Mouse (Mus musculus): Measurements from ENCODE around the gene Saa2. TPM values are rescaled to one million over a fixed set of nuclear protein-coding genes. Genes with fewer than 3 reads are reported as not detected.
A peak's percentile ranks its signal among the peaks of the same experiment; 100 is the strongest.

Saa2 gene
- polyA plus RNA-seq, 1 experiment: not detected

DNA sequence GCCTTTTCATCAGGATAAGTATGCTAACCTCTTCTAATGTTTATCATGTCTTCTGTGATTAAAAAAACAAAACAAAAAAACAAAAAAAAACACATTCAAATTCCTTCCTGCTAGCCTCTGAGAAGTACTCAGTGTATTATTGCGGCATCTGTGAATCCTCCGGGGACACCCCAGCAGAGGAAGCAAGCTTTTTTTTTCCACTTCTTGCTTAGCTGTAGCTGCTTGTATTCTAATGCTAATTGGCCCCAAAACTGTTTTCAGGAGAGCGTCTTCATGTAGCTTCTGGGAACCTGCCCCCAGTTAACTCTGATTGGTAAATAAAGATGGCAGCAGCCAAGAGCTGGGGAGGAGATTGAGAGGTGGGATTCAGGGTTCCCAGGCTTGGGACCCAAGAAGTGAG, 3.1 kb upstream of the Saa2 start:
- no peak for TF ChIP-seq POLR2A (IDR thresholded peaks at IDR 0.05; ENCODE audit: extremely low read depth, insufficient read depth, low read length)
- Histone ChIP-seq H3K4me3 (ENCODE audit: insufficient read depth, low read length) (no peak overlapping the region), H3K27ac (ENCODE audit: insufficient read depth, low read length) (no peak overlapping the region), H3K4me1 (ENCODE audit: control insufficient read depth, insufficient read depth, low read length) (no peaks in the 10 kb centered on the region)

DNA sequence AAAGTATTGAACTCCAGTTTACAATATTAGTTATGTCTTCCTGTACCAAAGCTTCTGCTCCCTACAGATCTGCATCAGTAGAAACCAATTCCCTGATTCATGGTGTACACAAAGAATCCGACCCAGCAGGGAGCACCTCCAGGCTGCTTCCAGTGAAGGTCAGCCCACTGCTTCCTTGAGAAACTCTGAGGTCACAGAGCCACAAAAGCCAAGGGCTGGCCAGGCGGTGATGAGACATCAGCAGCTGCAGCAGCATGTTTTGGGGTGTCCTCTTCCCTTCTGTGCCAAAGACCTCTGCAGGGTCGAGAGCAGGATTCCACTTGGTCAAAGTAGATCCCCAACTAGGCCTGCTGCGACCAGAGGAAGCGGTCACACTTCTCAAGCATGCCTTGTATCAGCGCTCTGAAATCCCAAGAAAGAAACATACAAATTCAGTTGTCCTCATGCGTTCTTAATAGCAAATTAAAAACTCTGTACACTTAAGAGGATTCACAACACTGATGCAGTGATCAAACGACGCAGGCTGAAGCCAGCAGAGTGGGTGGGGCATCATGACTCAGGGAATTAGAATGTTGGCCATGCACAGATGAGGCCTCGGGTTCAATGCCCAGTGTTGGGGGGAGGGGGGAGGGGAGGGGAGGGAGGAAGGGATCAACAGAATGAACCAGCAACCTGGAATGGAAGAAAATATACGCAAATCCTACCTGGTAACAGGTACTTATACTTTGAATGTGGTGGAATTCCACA, 9.6 kb downstream of the Saa2 start:
- no peak for TF ChIP-seq CTCF (IDR thresholded peaks at IDR 0.05; ENCODE audit: extremely low read depth, insufficient read depth, low read length)
- no peak for TF ChIP-seq POLR2A (IDR thresholded peaks at IDR 0.05; ENCODE audit: extremely low read depth, insufficient read depth, low read length)
- Histone ChIP-seq H3K4me3 (ENCODE audit: insufficient read depth, low read length) (no peak overlapping the region), H3K4me1 (ENCODE audit: control insufficient read depth, insufficient read depth, low read length) (no peaks in the 10 kb centered on the region), H3K27ac (ENCODE audit: insufficient read depth, low read length) (no peak overlapping the region)

DNA sequence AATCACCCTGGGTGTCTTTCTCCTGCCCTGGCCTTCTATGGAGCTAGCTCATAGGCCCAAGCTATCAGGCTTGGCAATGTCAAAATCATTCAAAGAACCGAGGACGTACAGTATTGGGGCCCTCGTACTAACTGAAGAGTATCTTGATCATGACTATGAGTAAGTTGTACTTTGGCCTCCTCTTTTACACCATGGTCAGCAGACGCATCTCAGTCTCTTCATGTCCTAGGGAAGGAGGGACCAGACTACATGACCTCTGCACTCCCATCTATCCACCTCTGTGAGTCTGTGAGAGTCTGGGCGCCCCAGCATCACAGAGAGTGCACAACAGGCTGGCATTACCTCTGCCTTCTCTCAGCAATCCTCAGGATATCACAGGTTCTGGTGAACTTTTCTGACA, 11.0 kb downstream of the Saa2 start:
- Histone ChIP-seq H3K4me1 (ENCODE audit: control insufficient read depth, insufficient read depth, low read length) (no peaks in the 10 kb centered on the region), H3K4me3 (ENCODE audit: insufficient read depth, low read length) (no peak overlapping the region), H3K27ac (ENCODE audit: insufficient read depth, low read length) (no peak overlapping the region)
- no peak for TF ChIP-seq CTCF (IDR thresholded peaks at IDR 0.05; ENCODE audit: extremely low read depth, insufficient read depth, low read length)
- TF ChIP-seq POLR2A (IDR thresholded peaks at IDR 0.05; ENCODE audit: extremely low read depth, insufficient read depth, low read length): no peak

DNA sequence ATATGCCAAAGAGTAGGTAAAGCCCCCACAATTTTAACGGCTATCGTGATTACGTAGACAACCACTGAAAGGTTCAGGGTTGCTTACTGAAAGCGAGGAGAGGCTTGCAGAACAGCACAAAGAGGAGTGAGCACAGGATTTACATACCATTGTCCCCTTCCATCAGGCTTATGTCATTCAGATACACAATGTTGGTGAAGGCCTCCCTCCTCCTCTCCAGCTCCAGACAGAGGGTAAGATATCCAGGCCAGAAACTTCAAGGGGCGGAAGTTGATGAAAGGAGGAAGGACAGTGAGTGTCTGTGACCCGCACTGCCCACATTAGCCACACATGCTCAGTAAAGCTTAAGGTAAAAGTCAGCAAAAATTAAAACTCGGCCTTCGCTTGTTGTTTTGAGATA, 13.1 kb downstream of the Saa2 start:
- Histone ChIP-seq H3K4me1 (ENCODE audit: control insufficient read depth, insufficient read depth, low read length) (no peaks in the 10 kb centered on the region), H3K4me3 (ENCODE audit: insufficient read depth, low read length) (no peak overlapping the region), H3K27ac (ENCODE audit: insufficient read depth, low read length) (no peak overlapping the region)
- no peak for TF ChIP-seq POLR2A (IDR thresholded peaks at IDR 0.05; ENCODE audit: extremely low read depth, insufficient read depth, low read length)
- no peak for TF ChIP-seq CTCF (IDR thresholded peaks at IDR 0.05; ENCODE audit: extremely low read depth, insufficient read depth, low read length)

DNA sequence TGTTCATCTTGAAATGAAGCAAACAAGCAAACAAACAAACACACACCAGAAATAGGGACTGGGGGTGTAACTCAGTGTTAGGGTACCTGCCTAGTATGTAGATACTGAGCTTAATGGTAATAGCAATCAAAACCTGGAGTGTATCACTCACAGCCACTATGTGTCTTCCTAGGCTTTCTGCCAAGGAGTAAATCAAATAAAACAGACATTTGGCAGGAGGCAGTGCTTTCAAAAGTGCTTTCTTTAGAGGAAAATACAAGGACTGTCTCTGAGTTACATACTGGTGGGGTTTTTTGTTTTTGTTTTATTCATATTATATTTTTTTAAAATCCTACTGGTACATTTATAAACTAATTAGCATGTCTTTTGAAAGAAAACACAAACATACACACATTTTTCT, 15.8 kb downstream of the Saa2 start:
- Histone ChIP-seq H3K27ac (ENCODE audit: insufficient read depth, low read length) (no peak overlapping the region), H3K4me3 (ENCODE audit: insufficient read depth, low read length) (no peak overlapping the region), H3K4me1 (ENCODE audit: control insufficient read depth, insufficient read depth, low read length) (no peaks in the 10 kb centered on the region)
- no peak for TF ChIP-seq CTCF (IDR thresholded peaks at IDR 0.05; ENCODE audit: extremely low read depth, insufficient read depth, low read length)

DNA sequence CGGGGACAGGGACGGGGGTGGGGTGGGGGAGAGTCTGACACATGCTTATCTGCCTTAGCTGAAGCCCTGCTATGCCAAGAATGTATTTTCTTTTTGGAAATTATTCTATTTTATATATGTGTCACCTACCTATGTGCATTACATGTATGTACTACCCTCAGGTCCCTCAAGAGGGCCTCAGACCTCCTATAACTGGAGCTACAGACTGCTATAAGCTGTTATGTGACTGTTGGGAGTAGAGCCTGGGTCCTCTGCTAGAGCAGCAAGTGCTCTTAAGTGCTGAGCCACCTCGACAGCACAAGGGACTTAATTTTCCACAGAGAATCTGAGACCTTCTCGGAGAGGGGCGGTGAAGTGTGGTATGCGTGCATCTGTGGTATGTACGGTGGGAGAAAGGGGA, 16.9 kb downstream of the Saa2 start:
- Histone ChIP-seq H3K4me3 (ENCODE audit: insufficient read depth, low read length) (no peak overlapping the region), H3K4me1 (ENCODE audit: control insufficient read depth, insufficient read depth, low read length) (no peaks in the 10 kb centered on the region), H3K27ac (ENCODE audit: insufficient read depth, low read length) (no peak overlapping the region)
- TF ChIP-seq CTCF (IDR thresholded peaks at IDR 0.05; ENCODE audit: extremely low read depth, insufficient read depth, low read length): no peak
- TF ChIP-seq POLR2A (IDR thresholded peaks at IDR 0.05; ENCODE audit: extremely low read depth, insufficient read depth, low read length): no peak

DNA sequence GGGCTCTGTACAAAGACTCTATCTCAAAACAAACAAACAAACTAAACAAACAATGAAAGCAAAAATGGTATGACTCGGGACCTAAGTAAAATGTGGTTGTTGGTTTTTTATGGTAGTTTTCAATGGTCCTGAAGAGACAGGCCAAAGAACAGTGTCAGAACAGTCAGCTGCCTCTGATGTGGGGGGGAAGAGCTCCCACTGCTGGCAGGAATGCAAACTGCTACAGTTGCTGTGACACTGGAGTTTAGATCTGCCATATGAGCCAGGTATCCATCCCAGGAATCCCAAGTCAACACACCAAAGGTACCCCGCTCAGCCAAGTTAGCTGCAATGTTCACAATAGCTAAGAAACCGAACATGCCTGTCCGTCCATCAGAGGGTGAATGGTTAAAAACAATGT, 19.1 kb downstream of the Saa2 start:
- H3K4me1 ChIP-seq (ENCODE audit: control insufficient read depth, insufficient read depth, low read length): no peaks in the 10 kb centered on the region
- no peak overlapping the region for H3K27ac ChIP-seq (ENCODE audit: insufficient read depth, low read length)
- TF ChIP-seq POLR2A (IDR thresholded peaks at IDR 0.05; ENCODE audit: extremely low read depth, insufficient read depth, low read length): no peak
- TF ChIP-seq CTCF (IDR thresholded peaks at IDR 0.05; ENCODE audit: extremely low read depth, insufficient read depth, low read length): peak; percentile 95
- H3K4me3 ChIP-seq (ENCODE audit: insufficient read depth, low read length): no peak overlapping the region

DNA sequence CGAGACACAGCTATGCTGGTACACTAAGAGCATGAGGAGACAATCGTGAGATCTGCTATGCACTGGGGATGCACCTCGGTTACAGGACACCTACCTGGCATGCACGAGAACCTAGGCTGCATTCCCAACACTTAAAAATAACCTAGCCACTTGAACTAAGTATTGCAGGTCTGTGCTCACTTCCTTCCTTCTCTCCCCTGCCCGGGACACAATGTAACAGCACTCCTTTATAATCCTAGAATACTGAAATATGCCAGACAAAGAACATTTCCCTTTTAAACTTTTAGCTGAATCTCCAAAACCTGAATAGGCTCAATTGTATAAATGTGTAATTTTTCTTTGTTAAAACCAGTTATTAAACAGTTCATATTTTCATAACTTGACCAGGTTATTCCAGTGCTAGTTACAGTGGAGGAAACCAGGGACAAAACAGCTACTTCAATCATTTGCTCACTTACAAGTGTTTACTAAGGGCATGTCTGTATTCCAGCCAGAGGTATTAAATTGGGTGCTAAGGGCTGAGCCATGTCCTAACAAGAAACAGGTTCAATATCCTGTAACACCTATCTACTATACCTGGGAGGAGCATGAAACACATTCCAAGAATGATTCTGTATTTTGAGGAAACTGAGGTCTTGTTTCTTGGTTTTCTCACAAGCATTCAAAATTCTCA, 37.7 kb downstream of the Saa2 start:
- no peak for TF ChIP-seq CTCF (IDR thresholded peaks at IDR 0.05; ENCODE audit: extremely low read depth, insufficient read depth, low read length)
- no peak for TF ChIP-seq POLR2A (IDR thresholded peaks at IDR 0.05; ENCODE audit: extremely low read depth, insufficient read depth, low read length)
- Histone ChIP-seq H3K4me1 (ENCODE audit: control insufficient read depth, insufficient read depth, low read length) (no peaks in the 10 kb centered on the region), H3K27ac (ENCODE audit: insufficient read depth, low read length) (no peak overlapping the region), H3K4me3 (ENCODE audit: insufficient read depth, low read length) (no peak overlapping the region)

DNA sequence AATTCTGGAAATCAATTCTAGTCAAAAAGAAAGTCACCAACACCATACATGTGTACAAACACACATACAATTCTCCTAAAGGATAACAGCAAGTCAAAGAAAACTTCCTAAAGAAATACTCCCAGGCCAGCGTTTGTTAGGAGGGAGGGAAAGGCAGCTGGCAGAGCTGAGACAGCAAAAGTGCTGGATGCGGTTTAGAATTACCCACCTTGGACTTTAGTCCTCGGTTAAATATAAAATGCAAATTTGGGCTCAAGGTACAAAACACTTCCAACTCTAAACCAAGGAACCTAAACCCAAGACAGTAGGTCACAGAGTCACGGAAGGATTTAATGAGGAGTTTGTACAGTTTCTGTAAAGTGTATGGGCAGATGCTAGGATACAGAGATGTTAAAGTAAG, 42.3 kb downstream of the Saa2 start:
- H3K4me1 ChIP-seq (ENCODE audit: control insufficient read depth, insufficient read depth, low read length): peaks cover 2% of the 10 kb centered on the region; the same call in 1 of the 2 replicates
- no peak overlapping the region for H3K27ac ChIP-seq (ENCODE audit: insufficient read depth, low read length)
- H3K4me3 ChIP-seq (ENCODE audit: insufficient read depth, low read length): no peak overlapping the region
- TF ChIP-seq CTCF (IDR thresholded peaks at IDR 0.05; ENCODE audit: extremely low read depth, insufficient read depth, low read length) (no peak), POLR2A (IDR thresholded peaks at IDR 0.05; ENCODE audit: extremely low read depth, insufficient read depth, low read length) (no peak)
